Mouse (Mus musculus) embryonic facial prominence, embryonic 11.5 days (tissue): ENCODE data around the gene Zfp346. TPM values are rescaled to one million over a fixed set of nuclear protein-coding genes. Genes with fewer than 3 reads are reported as not detected.

Experiments
- ATAC-seq: fragments of 200-750 bp; cut with Nextera tagmentation; replicated peaks from 2 replicates; pipeline ENCODE4 v1.8.0; 2017; ENCODE audit warnings: low read depth; ENCODE audit not compliant: insufficient number of reproducible peaks, low FRiP score, low TSS enrichment
- DNase-seq: peaks from one replicate; pipeline ENCODE4 v3.0.0-alpha.2; 2015; ENCODE audit warnings: low spot score
- H3K27ac ChIP-seq: fragments of 300-500 bp; sonication (generic); replicated peaks from 2 replicates; pipeline ENCODE4 v1.5.1; 2014; ENCODE audit warnings: mild to moderate bottlenecking, low read depth, low read length, control low read depth
- H3K27me3 ChIP-seq: fragments of 300-500 bp; sonication (generic); 2 replicates; pipeline ENCODE4 v1.6.1; 2014; ENCODE audit warnings: mild to moderate bottlenecking, low read length, moderate library complexity, mixed read lengths; ENCODE audit not compliant: control insufficient read depth, insufficient read depth
- H3K36me3 ChIP-seq: fragments of 300-500 bp; sonication (generic); replicated peaks from 2 replicates; pipeline ENCODE4 v1.6.1; 2014; ENCODE audit warnings: low read depth, mild to moderate bottlenecking, low read length, moderate library complexity, mixed read lengths; ENCODE audit not compliant: control insufficient read depth, insufficient read depth
- H3K4me1 ChIP-seq: fragments of 300-500 bp; sonication (generic); 2 replicates; pipeline ENCODE4 v1.6.1; 2014; ENCODE audit warnings: low read length, mixed read lengths; ENCODE audit not compliant: control insufficient read depth, insufficient read depth
- H3K4me2 ChIP-seq: fragments of 300-500 bp; sonication (generic); 2 replicates; pipeline ENCODE4 v1.6.1; 2014; ENCODE audit warnings: low read depth, mild to moderate bottlenecking, control low read depth, low read length, moderate library complexity
- H3K4me3 ChIP-seq: fragments of 300-500 bp; sonication (generic); 2 replicates; pipeline ENCODE4 v1.5.1; 2014; ENCODE audit warnings: low read depth, low read length, control low read depth
- H3K9ac ChIP-seq: fragments of 300-500 bp; sonication (generic); replicated peaks from 2 replicates; pipeline ENCODE4 v1.6.1; 2014; ENCODE audit warnings: mild to moderate bottlenecking, control low read depth, low read length
- H3K9me3 ChIP-seq: fragments of 300-500 bp; sonication (generic); replicated peaks from 2 replicates; pipeline ENCODE4 v1.6.1; 2016; ENCODE audit warnings: mild to moderate bottlenecking, low read length, inconsistent platforms, mixed read lengths; ENCODE audit not compliant: control insufficient read depth
- WGBS: fragments of 180-500 bp; shearing (Covaris S2); extraction: QIAGEN DNeasy Blood & Tissue Kit; methylation state at CpG from one replicate; pipeline ENCODE4 v1.1.7; 2014; 5-methylcytosine and 5-hydroxymethylcytosine counted together
- polyA plus RNA-seq: library from polyadenylated mRNA; unstranded; fragments of >200 nt; fragmentation: Nextera tagmentation; extraction: Ambion mirVana; gene quantifications from 2 replicates; pipeline ENCODE4 v1.2.1, GENCODE M21; 2014

Gene Zfp346
- polyA plus RNA-seq, 1 experiment from 2014 or later, result 19.0 TPM

DNA sequence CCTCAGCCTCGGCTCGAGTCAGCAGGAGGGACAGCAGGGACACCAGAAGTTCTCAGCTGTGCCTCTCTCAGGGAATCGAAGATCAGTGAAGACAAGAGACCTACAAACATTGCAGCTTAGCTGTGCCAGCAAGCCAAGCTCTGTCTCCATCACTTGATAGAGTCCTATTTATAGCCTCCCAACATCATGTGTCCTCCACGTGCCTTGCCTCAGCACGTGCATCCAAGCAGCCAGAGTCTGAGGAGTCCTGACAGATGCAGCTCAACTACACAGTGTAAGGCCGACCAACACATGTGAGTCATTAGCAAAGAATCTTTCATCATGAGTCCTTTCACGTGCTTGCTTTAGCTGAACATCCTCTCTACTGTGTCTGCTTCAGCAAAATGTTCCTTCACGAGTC lies 2.6 kb downstream of the Zfp346 start:
- DNase-seq, result no peak
- no peak overlapping the region for H3K4me2 ChIP-seq

DNA sequence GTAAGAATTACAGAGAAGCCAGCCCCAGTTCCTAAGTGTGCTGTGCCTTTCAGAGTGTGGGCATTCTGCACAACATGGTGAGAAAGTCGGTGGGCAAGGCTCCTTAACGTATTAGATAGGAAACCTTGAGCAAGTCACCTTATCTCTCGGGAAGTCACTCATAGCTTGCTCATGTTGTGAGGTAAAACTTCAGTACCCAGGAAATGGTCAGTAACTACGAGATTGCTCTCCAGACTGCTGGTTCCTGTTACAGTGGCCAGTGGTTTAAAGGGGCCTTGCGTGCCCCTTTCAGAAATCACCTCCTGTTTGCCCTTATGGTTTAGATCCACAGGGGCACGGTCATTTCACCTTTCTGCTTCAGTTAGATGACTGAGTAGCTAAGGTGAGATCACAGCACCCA lies 9.3 kb downstream of the Zfp346 start:
- ATAC-seq, result no peak
- Histone ChIP-seq H3K27ac (no peak overlapping the region), H3K4me1 (no peaks in the 10 kb centered on the region), H3K27me3 (no peaks in the 10 kb centered on the region), H3K9ac (no peak overlapping the region), H3K36me3 (peaks cover 7% of the 10 kb centered on the region), H3K9me3 (no peaks in the 10 kb centered on the region), H3K4me2 (no peak overlapping the region), H3K4me3 (no peak overlapping the region)
- 88% methylated on average over 6 of the region's 6 CpGs for WGBS
- no peak for DNase-seq

More for the DNA sequence above, 2.6 kb downstream of the Zfp346 start:
- Histone ChIP-seq H3K27ac (no peak overlapping the region), H3K36me3 (no peaks in the 10 kb centered on the region), H3K4me3 (no peak overlapping the region), H3K27me3 (no peaks in the 10 kb centered on the region), H3K9me3 (no peaks in the 10 kb centered on the region), H3K9ac (no peak overlapping the region), H3K4me1 (peaks cover 3% of the 10 kb centered on the region; the same call in 1 of the 2 replicates)
- WGBS, result 78% methylated on average over 8 of the region's 8 CpGs
- ATAC-seq, result no peak

DNA sequence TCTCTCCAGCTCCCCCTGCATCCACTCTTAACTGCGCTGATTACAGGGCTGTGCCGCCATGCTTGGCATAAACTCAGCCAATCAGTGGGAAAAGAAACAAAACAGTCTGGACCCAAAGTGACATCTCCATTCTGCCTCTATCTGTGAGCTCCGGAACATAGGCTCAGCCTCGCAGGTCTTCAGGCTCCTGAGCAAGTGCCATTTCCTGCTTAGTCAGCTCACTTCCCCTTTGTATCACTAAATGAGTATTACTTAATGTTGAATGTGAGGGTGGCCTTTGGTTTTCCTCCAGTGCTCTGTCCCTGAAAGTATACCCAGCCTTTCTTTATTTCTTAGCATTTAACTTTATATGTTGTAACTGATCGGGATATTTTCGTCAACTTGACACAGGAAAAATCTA lies 19.8 kb downstream of the Zfp346 start:
- no peak overlapping the region for H3K4me3 ChIP-seq
- WGBS, result 90% methylated on average over 6 of the region's 6 CpGs
- no peak overlapping the region for H3K4me2 ChIP-seq
- DNase-seq (no peak), ATAC-seq (no peak)
- H3K9me3 ChIP-seq, result no peaks in the 10 kb centered on the region
- no peak overlapping the region for H3K9ac ChIP-seq
- H3K36me3 ChIP-seq, result peaks cover 5% of the 10 kb centered on the region
- no peaks in the 10 kb centered on the region for H3K27me3 ChIP-seq
- H3K27ac ChIP-seq, result no peak overlapping the region
- H3K4me1 ChIP-seq, result no peaks in the 10 kb centered on the region

DNA sequence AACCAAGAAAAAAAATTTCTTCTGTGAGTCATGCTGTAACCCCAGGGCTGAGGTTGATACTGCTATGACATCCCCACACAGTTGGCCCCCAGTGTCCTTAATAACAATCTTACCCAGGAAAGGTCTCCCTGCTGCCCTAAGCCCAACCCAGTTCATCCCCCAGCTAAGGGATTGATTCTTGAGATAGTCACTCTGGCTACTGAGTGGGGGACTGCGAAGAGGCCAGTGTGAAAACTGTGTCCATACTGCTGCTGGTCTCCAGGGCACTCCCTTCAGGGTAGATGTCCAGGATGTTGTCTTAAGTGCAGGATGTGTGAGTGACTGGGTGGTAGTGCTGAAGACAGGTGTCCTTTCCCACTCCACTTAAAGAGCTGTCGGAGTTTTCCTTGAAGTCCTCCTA lies 28.3 kb downstream of the Zfp346 start, which contains the start of gene Gm17617:
Gene Gm17617, minus strand, starts transcription at position 101 of the 400 bp plus-strand sequence.
- peaks cover 3% of the 10 kb centered on the region for H3K36me3 ChIP-seq
- no peak within 1 kb of the TSS for H3K4me3 ChIP-seq
- ATAC-seq (no peak), DNase-seq (no peak)
- H3K9ac ChIP-seq, result no peak within 1 kb of the TSS
- no peak within 1 kb of the TSS for H3K4me2 ChIP-seq
- 91% methylated on average over 2 of the region's 2 CpGs for WGBS
- H3K4me1 ChIP-seq, result no peaks in the 10 kb centered on the region
- H3K27me3 ChIP-seq, result no peaks in the 10 kb centered on the region
- no peaks in the 10 kb centered on the region for H3K9me3 ChIP-seq
- H3K27ac ChIP-seq, result no peak within 1 kb of the TSS

DNA sequence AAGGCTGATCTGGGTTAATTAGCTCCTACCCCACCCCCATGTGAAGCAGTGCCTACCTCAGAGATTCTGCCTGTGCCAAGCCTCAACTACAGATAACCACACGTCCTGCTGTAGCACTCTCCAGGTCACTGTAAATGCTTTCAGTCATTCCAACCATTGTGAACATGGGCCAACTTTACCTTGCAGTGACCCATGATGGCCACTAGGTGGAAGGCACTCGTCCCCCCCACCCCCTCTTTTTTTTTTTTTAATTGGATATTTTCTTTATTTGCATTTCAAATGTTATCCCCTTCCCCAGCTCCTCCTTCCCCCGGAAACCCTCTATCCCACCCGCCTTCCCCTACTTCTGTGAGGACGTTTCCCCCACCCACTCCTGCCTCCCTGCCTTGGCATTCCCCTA lies 30.3 kb downstream of the Zfp346 start:
- no peaks in the 10 kb centered on the region for H3K9me3 ChIP-seq
- H3K27me3 ChIP-seq, result no peaks in the 10 kb centered on the region
- H3K4me1 ChIP-seq, result no peaks in the 10 kb centered on the region
- peaks cover 3% of the 10 kb centered on the region for H3K36me3 ChIP-seq
- no peak overlapping the region for H3K4me2 ChIP-seq
- WGBS, result 9% methylated on average over 5 of the region's 5 CpGs
- no peak overlapping the region for H3K9ac ChIP-seq
- no peak overlapping the region for H3K4me3 ChIP-seq
- DNase-seq (peak; percentile 40), ATAC-seq (no peak)
- H3K27ac ChIP-seq, result no peak overlapping the region

DNA sequence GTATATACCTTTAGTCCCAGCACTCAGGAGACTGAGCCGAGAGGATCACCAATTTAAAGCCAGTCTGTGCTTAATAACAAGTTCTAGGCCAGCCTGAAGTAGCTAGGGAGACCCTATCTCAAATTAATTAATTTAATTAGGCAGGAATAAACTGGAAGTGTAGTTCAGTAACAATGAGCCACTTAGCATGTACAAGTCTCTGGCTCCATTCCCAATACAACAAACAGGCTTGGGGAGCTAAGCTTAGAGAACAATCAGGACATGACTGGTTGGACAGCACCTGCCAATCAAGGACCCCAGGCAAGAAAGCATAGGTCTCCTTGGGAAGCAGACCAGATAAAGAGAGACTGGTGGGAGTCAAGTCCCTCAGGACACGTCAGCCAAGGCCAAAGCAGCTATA lies 35.2 kb downstream of the Zfp346 start:
- no peaks in the 10 kb centered on the region for H3K27me3 ChIP-seq
- H3K9me3 ChIP-seq, result no peaks in the 10 kb centered on the region
- ATAC-seq, result no peak
- no peak for DNase-seq
- no peak overlapping the region for H3K9ac ChIP-seq
- no peak overlapping the region for H3K27ac ChIP-seq
- 76% methylated on average over 2 of the region's 2 CpGs for WGBS
- H3K4me2 ChIP-seq, result no peak overlapping the region
- no peaks in the 10 kb centered on the region for H3K36me3 ChIP-seq
- no peak overlapping the region for H3K4me3 ChIP-seq
- no peaks in the 10 kb centered on the region for H3K4me1 ChIP-seq

DNA sequence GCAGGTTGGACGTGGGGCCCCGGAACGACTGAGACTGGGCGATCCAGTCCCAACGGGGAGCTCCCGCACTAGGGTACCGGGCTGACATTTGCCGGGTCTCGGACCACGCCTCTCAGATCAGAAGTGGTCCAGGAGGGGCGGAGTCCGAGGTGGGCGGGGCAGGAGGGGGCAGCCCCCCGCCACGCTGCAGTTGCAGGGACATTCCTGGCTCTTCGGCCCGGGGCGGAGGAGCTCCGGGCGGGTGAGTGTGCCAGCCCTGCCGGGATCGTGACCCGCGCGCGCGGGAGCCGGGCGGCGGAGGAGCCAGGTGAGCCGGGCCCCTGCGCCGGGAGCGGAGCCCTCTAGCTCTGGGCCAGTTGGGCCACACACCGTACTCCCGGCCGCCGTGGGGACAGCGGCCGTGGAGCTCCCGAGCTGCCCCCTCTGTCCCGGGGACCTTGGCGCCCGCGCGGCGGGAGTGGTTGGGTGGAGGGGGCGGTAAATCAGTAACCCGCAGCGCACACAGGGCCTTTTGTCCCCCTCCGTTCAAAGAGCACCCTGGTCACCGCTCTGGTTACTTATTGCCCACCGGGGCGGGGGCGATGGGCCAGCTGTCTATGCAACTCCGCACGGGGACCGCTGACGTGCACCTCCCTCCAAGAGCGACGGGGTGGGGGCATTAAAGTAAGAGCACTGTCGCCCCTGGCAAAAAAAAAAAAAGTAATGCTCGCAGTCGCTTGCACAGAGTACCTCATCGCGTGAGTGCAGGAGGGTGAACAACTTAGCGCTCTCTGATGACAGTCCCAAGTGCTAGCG lies 47.7 kb downstream of the Zfp346 start, which contains the start of gene Fgfr4:
Gene Fgfr4, plus strand, starts transcription at position 20 of the 795 bp plus-strand sequence.
- H3K9ac ChIP-seq, result peak within 1 kb of the TSS; percentile 61
- ATAC-seq (peak; percentile 45; the same call in 1 of the 2 replicates), DNase-seq (peak; percentile 70)
- H3K36me3 ChIP-seq, result no peaks in the 10 kb centered on the region
- no peak within 1 kb of the TSS for H3K27ac ChIP-seq
- H3K4me2 ChIP-seq, result peak within 1 kb of the TSS; percentile 81
- 1% methylated on average over 56 of the region's 68 CpGs for WGBS
- H3K4me3 ChIP-seq, result peak within 1 kb of the TSS; percentile 47
- peaks cover 10% of the 10 kb centered on the region; the same call in 1 of the 2 replicates for H3K27me3 ChIP-seq
- H3K4me1 ChIP-seq, result no peaks in the 10 kb centered on the region; the same call in 1 of the 2 replicates
- H3K9me3 ChIP-seq, result no peaks in the 10 kb centered on the region

DNA sequence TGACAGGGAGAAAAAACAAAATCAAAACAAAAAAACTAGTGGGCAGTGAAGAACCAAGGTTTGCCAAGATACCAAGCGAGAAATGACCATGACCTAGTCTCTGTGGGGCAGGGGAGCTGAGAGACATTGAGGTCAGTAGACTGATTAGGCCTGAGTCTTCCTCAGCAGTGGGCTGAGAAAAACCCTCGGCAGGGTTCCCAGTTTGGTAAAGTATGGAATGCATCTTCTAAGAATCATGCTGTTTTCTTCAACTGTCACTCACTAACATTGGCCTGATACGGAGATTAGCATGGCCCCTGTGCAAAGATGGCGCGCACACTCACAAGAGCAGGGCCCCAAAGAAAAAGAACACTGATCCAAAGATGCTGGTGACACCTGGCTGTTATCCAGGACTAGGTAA lies 48.8 kb downstream of the Zfp346 start:
- ATAC-seq (no peak), DNase-seq (no peak)
- no peaks in the 10 kb centered on the region for H3K9me3 ChIP-seq
- H3K4me1 ChIP-seq, result no peaks in the 10 kb centered on the region; the same call in 1 of the 2 replicates
- H3K27me3 ChIP-seq, result peaks cover 10% of the 10 kb centered on the region; the same call in 1 of the 2 replicates
- H3K36me3 ChIP-seq, result no peaks in the 10 kb centered on the region
- no peak overlapping the region for H3K4me3 ChIP-seq
- no peak overlapping the region for H3K27ac ChIP-seq
- no peak overlapping the region for H3K4me2 ChIP-seq
- no peak overlapping the region for H3K9ac ChIP-seq
- WGBS, result 81% methylated on average over 5 of the region's 5 CpGs
